Mouse (Mus musculus) forebrain, embryonic 16.5 days (tissue): ENCODE measurements around the gene Fhdc1. TPM values are rescaled to one million over a fixed set of nuclear protein-coding genes. Genes with fewer than 3 reads are reported as not detected.

ENCODE experiments used
- ATAC-seq: fragments of 200-750 bp; cut with Nextera tagmentation; 2 replicates; pipeline ENCODE4 v1.8.0; 2017; ENCODE audit warnings: mild to moderate bottlenecking, moderate library complexity
- H3K27ac ChIP-seq: fragments of 300-500 bp; sonication (generic); 2 replicates; pipeline ENCODE4 v1.5.1; 2014; ENCODE audit warnings: low read length, control low read depth
- H3K27me3 ChIP-seq: fragments of 300-500 bp; sonication (generic); replicated peaks from 2 replicates; pipeline ENCODE4 v1.6.1; 2014; ENCODE audit warnings: low read length; ENCODE audit not compliant: control insufficient read depth, insufficient read depth
- H3K36me3 ChIP-seq: fragments of 300-500 bp; sonication (generic); 2 replicates; pipeline ENCODE4 v1.6.1; 2014; ENCODE audit not compliant: control insufficient read depth, insufficient read depth
- H3K4me1 ChIP-seq: fragments of 300-500 bp; sonication (generic); replicated peaks from 2 replicates; pipeline ENCODE4 v1.6.1; 2014; ENCODE audit warnings: low read length; ENCODE audit not compliant: control insufficient read depth, insufficient read depth
- H3K4me2 ChIP-seq: fragments of 300-500 bp; sonication (generic); 2 replicates; pipeline ENCODE4 v1.6.1; 2014; ENCODE audit warnings: mild to moderate bottlenecking, low read length, control low read depth
- H3K4me3 ChIP-seq: fragments of 300-500 bp; sonication (generic); replicated peaks from 2 replicates; pipeline ENCODE4 v1.5.1; 2014; ENCODE audit warnings: mild to moderate bottlenecking, low read length, control low read depth
- H3K9ac ChIP-seq: fragments of 300-500 bp; sonication (generic); replicated peaks from 2 replicates; pipeline ENCODE4 v1.6.1; 2014; ENCODE audit warnings: low read depth, low read length, control low read depth
- H3K9me3 ChIP-seq: fragments of 300-500 bp; sonication (generic); 2 replicates; pipeline ENCODE4 v1.6.1; 2016; ENCODE audit warnings: low read length; ENCODE audit not compliant: control insufficient read depth
- WGBS: fragments of 180-500 bp; shearing (Covaris S2); extraction: QIAGEN DNeasy Blood & Tissue Kit; methylation state at CpG from one replicate; pipeline ENCODE4 v1.1.7; 2014; 5-methylcytosine and 5-hydroxymethylcytosine counted together
- polyA plus RNA-seq: library from polyadenylated mRNA; unstranded; fragments of >200 nt; fragmentation: Nextera tagmentation; extraction: Ambion mirVana; gene quantifications from 2 replicates; pipeline ENCODE4 v1.2.1, GENCODE M21; 2015

The Fhdc1 gene
- polyA plus RNA-seq, 1 experiment from 2014 or later, result 1.8 TPM

DNA sequence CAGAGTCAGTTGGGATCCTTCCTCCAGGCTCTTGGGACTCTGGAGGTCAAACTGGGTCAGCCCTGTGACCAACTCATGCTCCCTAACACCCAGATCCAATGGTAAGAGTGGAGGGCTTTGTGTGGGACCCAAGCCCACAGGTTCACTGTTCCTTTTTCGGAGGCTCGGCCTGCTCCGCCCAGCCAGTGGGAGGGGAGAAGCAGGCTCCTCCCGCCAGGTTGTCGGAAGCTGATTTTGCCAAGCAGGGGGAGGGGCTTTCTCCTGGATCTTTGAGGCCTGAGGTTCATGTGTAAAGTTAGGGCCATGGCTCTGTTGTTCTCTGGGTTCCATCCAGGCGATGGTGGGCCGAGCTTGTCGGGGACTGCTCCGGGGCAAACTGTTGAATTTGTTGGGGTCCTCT lies 34.4 kb downstream of the Fhdc1 start:
- no peak overlapping the region for H3K4me2 ChIP-seq
- H3K27me3 ChIP-seq, result no peaks in the 10 kb centered on the region
- no peak overlapping the region for H3K27ac ChIP-seq
- no peak overlapping the region for H3K9ac ChIP-seq
- no peaks in the 10 kb centered on the region for H3K9me3 ChIP-seq
- no peaks in the 10 kb centered on the region for H3K4me1 ChIP-seq
- no peak overlapping the region for H3K4me3 ChIP-seq
- WGBS, result 36% methylated on average over 9 of the region's 9 CpGs
- no peaks in the 10 kb centered on the region for H3K36me3 ChIP-seq
- no peak for ATAC-seq

DNA sequence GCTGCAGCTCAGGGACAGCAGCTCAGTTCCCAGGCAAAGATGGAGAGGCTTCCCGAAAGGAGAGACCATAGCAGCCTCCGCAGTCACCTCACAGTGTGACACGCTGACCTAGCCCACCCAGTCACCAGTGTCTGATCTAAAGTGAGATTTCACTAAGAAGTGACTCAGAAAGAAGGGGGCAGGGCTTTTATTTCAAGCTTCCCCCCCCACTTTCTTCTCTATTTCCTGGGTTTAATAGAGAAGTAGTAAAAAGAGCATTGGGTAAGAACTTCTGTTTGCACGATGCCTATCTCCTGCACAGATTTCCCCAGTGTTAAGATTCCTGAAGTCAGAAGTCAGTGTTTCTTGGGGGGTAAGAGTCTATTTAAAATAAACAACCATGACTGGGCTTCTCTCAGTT lies 37.3 kb downstream of the Fhdc1 start:
- H3K9me3 ChIP-seq, result no peaks in the 10 kb centered on the region
- H3K9ac ChIP-seq, result no peak overlapping the region
- H3K27me3 ChIP-seq, result no peaks in the 10 kb centered on the region
- no peak overlapping the region for H3K4me3 ChIP-seq
- H3K4me2 ChIP-seq, result no peak overlapping the region
- no peak overlapping the region for H3K27ac ChIP-seq
- no peaks in the 10 kb centered on the region for H3K36me3 ChIP-seq
- 87% methylated on average over 4 of the region's 4 CpGs for WGBS
- no peak for ATAC-seq
- H3K4me1 ChIP-seq, result 0 out of 2 replicates have a peak, but pooled peaks cover under 1% of the 10 kb centered on the region

DNA sequence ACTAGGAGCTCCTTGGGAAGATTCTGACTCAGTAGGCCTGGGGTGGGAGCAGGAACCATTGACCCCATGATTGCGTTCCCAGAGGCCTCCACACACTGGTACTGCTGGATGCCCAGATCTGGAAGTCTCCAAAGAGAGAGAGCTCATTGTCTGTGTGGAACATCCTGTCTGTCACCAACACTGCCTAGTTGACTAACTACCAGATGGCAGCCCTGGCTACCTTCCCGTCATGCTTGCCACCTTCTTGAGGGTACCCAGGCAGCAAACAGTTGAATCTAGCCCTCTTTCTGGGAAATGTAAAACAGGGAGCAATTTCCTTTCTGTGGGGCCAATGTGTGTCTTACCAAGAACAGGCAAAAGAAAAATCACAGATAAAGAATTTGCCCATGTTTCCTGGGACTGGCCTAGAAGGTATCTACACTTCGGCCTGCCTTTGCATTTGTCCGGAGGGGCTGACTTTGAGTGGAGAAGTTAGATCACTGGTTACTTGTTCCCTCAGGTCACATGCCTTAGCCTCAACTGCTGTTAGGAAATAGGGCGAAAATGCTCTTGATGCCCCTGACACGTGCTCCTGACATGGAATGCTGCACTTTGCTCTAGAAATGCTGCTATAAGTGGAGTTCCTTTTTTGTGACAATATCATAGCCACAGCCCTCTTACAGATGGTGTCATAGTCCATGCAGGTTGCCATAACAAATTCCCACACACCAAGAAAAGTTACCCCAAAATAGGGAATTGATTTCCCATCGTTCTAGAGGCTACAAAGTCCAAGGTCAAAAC lies 40.6 kb downstream of the Fhdc1 start:
- no peak overlapping the region for H3K4me3 ChIP-seq
- no peaks in the 10 kb centered on the region for H3K9me3 ChIP-seq
- WGBS, result 90% methylated on average over 7 of the region's 7 CpGs
- H3K4me2 ChIP-seq, result no peak overlapping the region
- H3K27me3 ChIP-seq, result no peaks in the 10 kb centered on the region
- H3K27ac ChIP-seq, result no peak overlapping the region
- 0 out of 2 replicates have a peak, but pooled peaks cover 6% of the 10 kb centered on the region for H3K4me1 ChIP-seq
- no peaks in the 10 kb centered on the region for H3K36me3 ChIP-seq
- H3K9ac ChIP-seq, result no peak overlapping the region
- 0 out of 2 replicates have a peak, but pooled peaks have one; percentile 22 for ATAC-seq

DNA sequence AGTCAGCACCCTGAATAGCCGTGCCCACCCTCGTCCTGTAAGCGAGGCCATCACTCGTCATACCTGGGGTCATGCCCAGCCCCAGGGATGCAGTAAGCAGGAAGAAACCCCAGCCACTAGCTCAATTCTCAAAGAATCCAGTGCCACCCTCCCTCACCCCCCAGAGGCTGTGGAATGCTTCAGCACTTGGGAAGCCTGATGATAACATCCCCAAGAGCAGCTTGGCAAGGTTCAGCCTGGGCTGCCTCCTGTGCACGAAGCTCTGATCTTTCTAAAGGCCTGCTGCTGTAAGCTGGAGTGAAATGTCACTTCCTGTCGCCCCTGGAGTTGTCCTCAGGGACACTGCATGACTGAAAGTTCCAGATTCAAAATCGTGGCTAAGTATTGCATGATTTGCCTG lies 41.4 kb downstream of the Fhdc1 start:
- 0 out of 2 replicates have a peak, but pooled peaks cover 6% of the 10 kb centered on the region for H3K4me1 ChIP-seq
- H3K9ac ChIP-seq, result no peak overlapping the region
- no peaks in the 10 kb centered on the region for H3K36me3 ChIP-seq
- no peak overlapping the region for H3K4me3 ChIP-seq
- no peaks in the 10 kb centered on the region for H3K9me3 ChIP-seq
- no peak for ATAC-seq
- no peak overlapping the region for H3K27ac ChIP-seq
- no peaks in the 10 kb centered on the region for H3K27me3 ChIP-seq
- WGBS, result 84% methylated on average over 7 of the region's 7 CpGs
- H3K4me2 ChIP-seq, result no peak overlapping the region

DNA sequence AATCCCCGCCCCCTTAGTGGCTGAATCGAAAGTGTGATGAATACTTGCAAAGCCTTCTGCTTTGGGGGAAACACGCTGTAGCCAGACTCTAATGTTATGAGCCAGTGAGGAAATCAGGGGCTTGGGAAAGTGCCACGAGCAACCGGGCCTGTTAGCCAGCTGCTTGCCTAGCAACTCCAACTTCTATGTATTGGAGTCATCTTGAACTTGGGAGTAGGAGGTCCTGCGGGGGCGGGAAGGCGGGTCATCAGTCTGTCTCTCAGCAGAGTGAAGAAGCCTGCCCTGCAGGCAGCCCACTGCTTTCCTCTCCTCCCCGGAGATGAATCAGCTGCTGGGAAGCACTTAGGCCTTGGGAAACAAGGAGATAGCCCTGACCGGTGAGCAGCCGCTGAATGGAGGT lies 42.1 kb downstream of the Fhdc1 start:
- no peak overlapping the region for H3K27ac ChIP-seq

DNA sequence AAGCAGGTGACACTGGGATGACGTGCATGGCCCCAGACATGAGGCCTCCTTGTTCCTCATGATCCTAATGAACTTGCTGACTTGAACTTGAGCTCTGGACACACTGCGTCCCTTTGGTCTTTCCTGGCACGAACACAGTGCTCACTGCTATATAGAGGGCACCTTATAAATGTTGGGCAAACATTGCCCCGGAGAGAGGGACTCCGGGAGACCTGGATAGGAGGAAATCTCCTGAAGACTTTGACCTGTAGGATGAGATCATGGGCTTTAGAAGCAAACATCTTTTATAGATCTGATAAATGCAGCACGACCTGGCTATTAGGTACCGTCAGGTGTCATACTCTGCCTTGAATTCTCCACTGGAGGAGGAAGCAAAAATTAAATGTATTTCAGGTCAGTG lies 43.3 kb downstream of the Fhdc1 start:
- 97% methylated on average over 7 of the region's 7 CpGs for WGBS
- Histone ChIP-seq H3K27ac (no peak overlapping the region), H3K9me3 (no peaks in the 10 kb centered on the region), H3K9ac (no peak overlapping the region), H3K4me2 (no peak overlapping the region), H3K4me3 (no peak overlapping the region), H3K36me3 (no peaks in the 10 kb centered on the region), H3K27me3 (no peaks in the 10 kb centered on the region), H3K4me1 (0 out of 2 replicates have a peak, but pooled peaks cover 6% of the 10 kb centered on the region)
- no peak for ATAC-seq

More for the DNA sequence above, 42.1 kb downstream of the Fhdc1 start:
- Histone ChIP-seq H3K9me3 (no peaks in the 10 kb centered on the region), H3K27me3 (no peaks in the 10 kb centered on the region), H3K4me3 (no peak overlapping the region), H3K9ac (no peak overlapping the region), H3K4me2 (no peak overlapping the region), H3K36me3 (no peaks in the 10 kb centered on the region), H3K4me1 (0 out of 2 replicates have a peak, but pooled peaks cover 6% of the 10 kb centered on the region)
- WGBS, result 75% methylated on average over 11 of the region's 11 CpGs
- ATAC-seq, result no peak; the same call in 1 of the 2 replicates

DNA sequence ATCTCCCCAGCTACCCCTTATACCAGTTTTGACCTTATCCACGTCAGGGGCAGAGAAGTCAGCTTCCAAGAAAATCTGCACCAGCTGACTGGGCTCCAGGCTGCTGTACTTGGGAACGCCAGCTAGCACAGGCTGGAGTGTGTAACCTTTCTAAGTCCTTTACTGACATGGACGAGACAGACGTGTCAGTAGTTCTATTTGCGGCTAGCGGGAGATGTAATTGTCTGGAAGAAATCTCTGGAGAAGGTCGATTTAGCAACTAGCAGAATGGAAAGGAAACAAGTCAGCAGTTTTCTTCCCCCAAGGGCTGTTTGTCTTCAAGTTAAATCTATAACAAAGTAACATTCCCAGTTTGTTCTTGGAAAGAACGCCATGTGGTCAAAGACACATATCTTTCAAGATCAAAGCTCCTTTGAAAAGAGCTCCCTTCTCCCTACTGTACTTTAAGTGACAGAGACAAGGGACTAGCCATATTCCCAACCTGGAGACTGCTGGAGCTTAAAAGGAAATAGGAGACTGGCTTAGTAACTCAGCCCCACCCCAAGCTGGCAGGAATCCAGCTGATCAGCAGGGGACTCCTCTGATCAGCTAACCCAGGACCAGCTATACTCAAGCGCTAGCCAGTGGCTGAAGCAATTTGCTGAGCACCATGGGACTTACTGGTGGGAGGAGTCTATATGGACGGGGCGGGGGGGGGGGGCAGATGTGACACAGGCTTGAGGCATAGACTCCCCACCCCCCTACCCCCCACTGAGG lies 44.8 kb downstream of the Fhdc1 start:
- no peak overlapping the region for H3K4me2 ChIP-seq
- H3K4me1 ChIP-seq, result 0 out of 2 replicates have a peak, but pooled peaks cover 6% of the 10 kb centered on the region
- WGBS, result 25% methylated on average over 11 of the region's 11 CpGs
- no peak overlapping the region for H3K9ac ChIP-seq
- ATAC-seq, result no peak
- H3K27ac ChIP-seq, result no peak overlapping the region
- H3K9me3 ChIP-seq, result no peaks in the 10 kb centered on the region
- H3K4me3 ChIP-seq, result no peak overlapping the region
- no peaks in the 10 kb centered on the region for H3K36me3 ChIP-seq
- H3K27me3 ChIP-seq, result no peaks in the 10 kb centered on the region

DNA sequence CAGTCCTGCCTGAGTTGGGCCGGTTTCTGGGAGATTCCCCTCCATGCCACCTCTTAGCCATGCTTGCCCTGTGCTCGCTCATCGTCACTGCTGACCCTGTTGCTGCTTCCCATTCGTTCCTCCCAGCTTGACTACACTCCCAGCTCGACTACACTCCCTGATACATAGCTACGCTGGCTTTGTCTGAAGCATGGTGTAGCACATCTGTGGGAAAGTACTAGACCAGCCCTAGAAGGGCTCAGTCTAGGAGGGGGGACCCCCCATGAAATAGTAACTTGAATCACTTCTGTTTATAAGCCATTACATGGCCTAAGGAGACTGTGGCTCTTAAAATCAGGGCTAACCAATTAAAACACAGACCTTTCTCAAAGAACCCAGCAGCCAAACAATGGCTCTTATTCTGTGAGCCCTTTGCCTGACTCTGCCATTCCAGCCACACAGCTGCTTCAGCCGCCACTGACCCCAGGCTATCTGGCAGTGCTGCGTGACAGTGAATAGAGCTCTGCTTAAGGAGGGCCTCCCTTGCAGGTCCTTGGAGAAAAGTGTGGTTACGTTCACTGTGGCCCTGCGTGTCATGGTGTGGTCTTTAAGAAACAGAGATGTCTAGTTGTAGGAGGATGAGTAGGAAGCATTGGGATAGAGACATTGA lies 47.3 kb downstream of the Fhdc1 start:
- no peaks in the 10 kb centered on the region for H3K27me3 ChIP-seq
- no peak overlapping the region for H3K27ac ChIP-seq
- no peak for ATAC-seq
- no peaks in the 10 kb centered on the region for H3K36me3 ChIP-seq
- H3K4me2 ChIP-seq, result no peak overlapping the region
- H3K9me3 ChIP-seq, result no peaks in the 10 kb centered on the region
- H3K4me1 ChIP-seq, result 0 out of 2 replicates have a peak, but pooled peaks cover 6% of the 10 kb centered on the region
- no peak overlapping the region for H3K4me3 ChIP-seq
- no peak overlapping the region for H3K9ac ChIP-seq
- 34% methylated on average over 10 of the region's 10 CpGs for WGBS

DNA sequence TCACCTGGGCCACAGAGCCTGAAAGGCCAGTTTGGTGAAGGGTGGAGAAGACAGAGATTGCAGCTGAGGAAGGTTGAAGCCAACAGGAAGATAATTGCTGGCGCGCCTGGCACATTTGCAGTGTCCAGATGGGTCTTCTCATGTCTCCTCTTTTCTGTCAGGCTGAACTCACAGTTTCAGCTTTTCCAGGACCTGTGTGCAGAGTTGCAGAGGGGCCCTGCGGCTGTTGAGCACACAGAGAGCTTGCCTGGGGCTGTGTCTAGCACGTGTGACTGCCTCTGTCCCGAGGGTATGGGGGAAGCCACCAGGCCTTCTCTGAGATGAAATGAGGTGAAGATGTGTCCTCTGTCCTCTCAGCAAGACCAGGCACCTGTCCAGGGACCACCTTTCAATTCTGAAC lies 49.0 kb downstream of the Fhdc1 start:
- no peak overlapping the region for H3K4me3 ChIP-seq
- 0 out of 2 replicates have a peak, but pooled peaks cover 3% of the 10 kb centered on the region for H3K4me1 ChIP-seq
- H3K27me3 ChIP-seq, result no peaks in the 10 kb centered on the region
- no peak for ATAC-seq
- WGBS, result 81% methylated on average over 5 of the region's 5 CpGs
- H3K4me2 ChIP-seq, result no peak overlapping the region
- H3K27ac ChIP-seq, result no peak overlapping the region
- H3K9me3 ChIP-seq, result no peaks in the 10 kb centered on the region
- H3K36me3 ChIP-seq, result no peaks in the 10 kb centered on the region
- no peak overlapping the region for H3K9ac ChIP-seq
